Mouse (Mus musculus): ENCODE data around the gene Steap3. TPM values are rescaled to one million over a fixed set of nuclear protein-coding genes. Genes with fewer than 3 reads are reported as not detected.

The Steap3 gene
- polyA plus RNA-seq, 1 experiment = 16.2 TPM

- DNase-seq (ENCODE audit: low read depth, low spot score) = no peak
- WGBS = 79% methylated on average over 7 of the region's 7 CpGs
Measured at GRCm38 (mm10) chr1:120168674-120169073, 103.8 kb downstream of the Steap3 start.

DNA sequence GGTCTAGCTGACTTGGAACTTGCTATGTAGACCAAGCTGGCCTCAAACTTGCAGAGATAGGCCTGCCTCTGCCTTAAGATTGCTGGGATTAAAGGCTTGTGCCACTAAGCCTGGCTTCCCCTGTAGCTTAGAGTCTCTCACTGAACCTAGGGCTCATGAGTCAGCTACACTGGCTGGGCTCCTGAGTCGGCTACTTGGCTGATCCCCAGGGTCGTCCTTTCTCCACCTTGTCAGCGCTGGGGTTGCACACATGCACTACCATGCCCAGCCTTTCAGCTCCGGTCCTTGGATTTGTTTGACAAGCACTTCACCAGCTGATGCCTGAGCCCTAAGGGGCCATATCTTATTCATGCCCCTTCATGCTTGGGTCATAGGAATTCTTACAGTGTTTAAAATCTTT is 104.5 kb downstream of the Steap3 start:
- WGBS = 69% methylated on average over 4 of the region's 4 CpGs

DNA sequence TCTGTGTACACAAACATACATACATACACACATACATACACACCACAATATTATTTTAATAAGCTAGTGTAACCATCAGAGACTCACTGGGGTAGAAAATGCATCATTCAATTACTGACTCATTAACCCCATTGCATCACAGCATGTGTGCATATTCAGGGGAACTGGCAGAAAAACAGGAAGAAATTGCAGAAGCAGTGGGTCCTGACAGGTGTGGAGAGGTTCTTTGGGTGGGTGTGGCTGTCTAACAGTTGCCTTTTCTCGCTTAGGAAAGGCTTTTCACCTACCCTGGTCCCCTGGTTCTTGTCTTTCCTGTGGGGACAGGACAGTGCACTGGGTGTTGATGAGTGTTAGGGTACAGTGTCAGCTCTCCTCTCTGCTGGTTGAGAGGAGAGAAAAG is 109.9 kb downstream of the Steap3 start:
- no peak for DNase-seq (ENCODE audit: low read depth, low spot score)
- 53% methylated on average over 1 of the region's 1 CpGs for WGBS

More for the DNA sequence above, 104.5 kb downstream of the Steap3 start:
- no peak for DNase-seq (ENCODE audit: low read depth, low spot score)

GRCm38 (mm10) chr1:120161502-120161901 is 111.0 kb downstream of the Steap3 start:
- 43% methylated on average over 5 of the region's 5 CpGs for WGBS
- DNase-seq (ENCODE audit: low read depth, low spot score) = no peak

GRCm38 (mm10) chr1:120158474-120159127 is 113.9 kb downstream of the Steap3 start:
- DNase-seq (ENCODE audit: low read depth, low spot score) = no peak
- WGBS = 87% methylated on average over 9 of the region's 9 CpGs

DNA sequence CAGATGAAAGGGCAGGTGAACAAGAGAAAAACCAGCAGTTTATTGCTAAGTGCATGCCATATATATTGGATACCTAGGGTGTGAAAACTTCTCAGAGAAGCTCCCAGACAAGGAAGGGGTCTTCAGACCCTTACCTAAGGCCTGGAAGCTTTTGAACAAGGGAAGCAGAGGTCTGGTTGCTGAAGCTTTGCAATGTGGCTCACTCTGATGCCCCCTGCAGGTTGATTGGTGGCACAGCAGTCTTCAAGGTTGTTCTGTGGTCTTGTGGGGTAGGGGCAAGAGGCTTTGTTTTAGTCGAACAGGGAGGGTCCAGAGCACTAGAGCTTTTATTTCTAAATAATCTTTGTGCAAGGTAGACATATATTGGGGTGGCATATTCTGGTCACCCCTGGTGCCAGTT is 117.2 kb downstream of the Steap3 start:
- DNase-seq (ENCODE audit: low read depth, low spot score) = no peak
- 18% methylated on average over 1 of the region's 1 CpGs for WGBS

- no peak for DNase-seq (ENCODE audit: low read depth, low spot score)
Measured at GRCm38 (mm10) chr1:120154232-120154631, 118.3 kb downstream of the Steap3 start.

- DNase-seq (ENCODE audit: low read depth, low spot score) = no peak
Measured at GRCm38 (mm10) chr1:120146994-120147393, 125.5 kb downstream of the Steap3 start.

GRCm38 (mm10) chr1:120145527-120146216 is 126.8 kb downstream of the Steap3 start:
- DNase-seq (ENCODE audit: low read depth, low spot score) = no peak
- 86% methylated on average over 8 of the region's 8 CpGs for WGBS

DNA sequence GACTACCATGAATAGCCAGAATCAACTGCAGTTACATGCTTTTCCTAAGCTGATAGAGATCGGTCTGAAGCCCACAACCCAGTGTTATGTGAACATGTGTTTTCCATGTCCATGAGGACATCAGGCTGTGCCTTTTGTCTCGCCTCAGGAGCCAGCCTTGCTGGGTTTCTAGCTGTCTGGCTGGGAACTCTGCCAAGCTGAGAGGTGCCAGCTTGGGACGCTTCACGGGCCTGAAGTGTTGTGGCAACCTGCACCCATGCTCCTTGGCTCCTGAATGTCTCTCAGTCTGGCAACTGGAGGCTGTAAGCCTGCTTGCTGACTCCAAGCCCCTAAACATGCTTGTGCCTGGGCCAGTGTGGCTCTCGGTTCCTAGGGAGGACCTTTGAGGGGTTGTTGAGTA is 130.0 kb downstream of the Steap3 start:
- 53% methylated on average over 5 of the region's 5 CpGs for WGBS
- DNase-seq (ENCODE audit: low read depth, low spot score) = no peak

Other genes with a start within 250 kb of the Steap3 start
- 73.0 and 108 TPM in 2 replicates for gene Tmem37, start 198.6 kb downstream of the Steap3 start, polyA plus RNA-seq (2012; rRNA removed)
- 679 and 842 TPM in 2 replicates for gene Dbi, start 151.6 kb downstream of the Steap3 start, polyA plus RNA-seq (2012; rRNA removed)
- gene 3110009E18Rik, start 151.5 kb downstream of the Steap3 start, polyA plus RNA-seq (2012; rRNA removed) = 2.9 and 3.6 TPM in 2 replicates
- gene C1ql2, start 67.9 kb upstream of the Steap3 start, polyA plus RNA-seq (2012; rRNA removed) = not detected in 2 replicates
- 0.07 and 0.21 TPM in 2 replicates for gene Marco, start 232.3 kb upstream of the Steap3 start, polyA plus RNA-seq (2012; rRNA removed)

All from large intestine, adult 2 months (tissue).